Mouse (Mus musculus): ENCODE data around the gene Ahdc1.

- no peak for TF ChIP-seq POLR2A (IDR thresholded peaks at IDR 0.05; ENCODE audit: low read depth, low read length)
- TF ChIP-seq CTCF (IDR thresholded peaks at IDR 0.05; ENCODE audit: extremely low read depth, insufficient read length, insufficient replicate concordance, low read depth, low read length) = no peak
Observed at GRCm38 (mm10) chr4:133068400-133069138, 57.5 kb downstream of the Ahdc1 start.
